Mouse (Mus musculus): ENCODE measurements around the gene Olfr828. TPM values are rescaled to one million over a fixed set of nuclear protein-coding genes. Genes with fewer than 3 reads are reported as not detected.

Gene Olfr828
- not detected for total RNA-seq (2021)

DNA sequence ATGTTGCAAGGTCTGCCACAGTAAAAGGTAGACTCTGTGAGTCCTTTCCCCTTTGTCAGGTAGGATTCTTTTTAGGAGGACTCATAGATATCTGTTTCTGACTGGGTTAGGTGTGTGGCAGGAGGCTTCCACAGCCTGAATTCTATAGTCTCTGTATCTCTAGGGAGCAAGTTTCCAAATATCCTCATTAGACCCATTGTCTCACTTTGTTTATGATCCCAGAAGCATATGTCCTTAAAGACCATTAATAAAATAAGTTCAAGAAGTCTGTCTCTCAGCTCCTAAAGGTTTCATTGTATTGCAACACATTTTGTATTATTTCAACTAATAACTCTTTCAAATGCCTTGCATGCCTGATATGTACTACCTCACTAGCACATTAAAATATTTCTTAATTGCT, at the start of gene Olfr828:
TSS of gene Olfr828 (minus strand) at position 101 of the 400 bp plus-strand sequence.
- no peak for DNase-seq (ENCODE audit: extremely low spot score in 1 of 2, low spot score in 2 of 2)
- intact Hi-C loops (cut with DNase I): no loop called here

DNA sequence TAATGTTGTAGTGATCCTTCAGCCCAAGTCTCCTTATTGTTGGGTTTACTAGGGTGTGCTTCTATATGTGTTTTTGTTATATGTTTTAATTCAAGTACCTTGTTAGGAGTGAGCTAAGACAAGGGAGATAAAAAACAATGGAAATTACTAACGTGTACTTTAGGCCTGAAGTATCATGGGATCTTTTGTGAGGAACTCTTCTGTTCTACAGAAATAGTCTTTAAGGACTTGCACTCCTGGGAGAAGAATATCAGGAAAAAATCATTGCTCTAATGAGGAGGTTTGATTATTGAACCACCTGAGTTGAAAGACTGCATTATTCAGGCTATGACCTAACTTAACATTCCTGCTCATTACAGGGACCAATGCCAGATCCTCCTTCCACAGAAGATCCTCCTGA, 35.3 kb upstream of the Olfr828 start, which contains the start of gene Olfr829:
TSS of gene Olfr829 (plus strand) at position 301 of the 400 bp plus-strand sequence.
- intact Hi-C loops (cut with DNase I): no loop called here
- no peak for DNase-seq (ENCODE audit: extremely low spot score in 1 of 2, low spot score in 2 of 2)

DNA sequence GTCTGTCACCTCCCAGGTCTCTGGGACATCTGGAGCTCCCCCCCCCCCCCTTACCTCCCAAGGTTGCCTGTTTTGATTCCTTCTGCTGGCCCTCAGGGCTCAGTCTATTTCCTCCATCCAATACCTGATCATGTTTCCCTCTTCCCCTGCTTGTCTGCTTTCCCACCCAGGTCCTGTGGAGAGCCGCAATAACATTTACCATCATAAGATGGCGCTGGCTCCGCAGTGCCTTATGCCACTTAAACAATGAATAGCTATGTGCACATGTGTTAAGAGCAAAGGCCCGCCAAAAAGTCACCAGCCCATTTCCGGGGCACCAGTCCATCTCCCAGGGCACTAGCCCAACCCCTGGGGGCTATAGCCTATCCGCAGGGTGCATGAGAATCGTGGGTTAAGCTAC, 34.0 kb downstream of the Olfr828 start:
- no peak for DNase-seq (ENCODE audit: extremely low spot score in 1 of 2, low spot score in 2 of 2)
- intact Hi-C loops (cut with DNase I): no loop called here

DNA sequence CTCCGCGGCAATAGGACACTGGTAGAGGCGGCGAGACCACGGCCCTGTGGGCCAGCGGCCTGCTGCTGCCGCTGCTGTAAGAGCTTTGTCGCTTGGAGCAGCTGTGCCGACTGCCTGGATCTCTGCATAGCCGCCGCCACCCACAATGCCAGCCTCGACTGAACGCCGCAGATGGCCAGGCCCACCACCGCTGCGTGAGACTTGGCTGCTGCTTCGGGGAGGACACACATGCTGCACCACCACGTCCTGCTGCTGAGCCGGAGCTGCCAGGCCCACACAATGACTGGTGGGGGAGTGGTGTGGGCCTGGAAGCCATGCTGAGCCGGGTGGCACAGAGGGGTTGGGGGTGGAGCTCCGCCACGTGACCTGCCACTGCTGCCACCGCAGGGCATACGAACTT, 39.9 kb downstream of the Olfr828 start:
- peak; percentile 1 to 36 for DNase-seq (ENCODE audit: extremely low spot score in 1 of 2, low spot score in 2 of 2)
- intact Hi-C loops (cut with DNase I): no loop called here

DNA sequence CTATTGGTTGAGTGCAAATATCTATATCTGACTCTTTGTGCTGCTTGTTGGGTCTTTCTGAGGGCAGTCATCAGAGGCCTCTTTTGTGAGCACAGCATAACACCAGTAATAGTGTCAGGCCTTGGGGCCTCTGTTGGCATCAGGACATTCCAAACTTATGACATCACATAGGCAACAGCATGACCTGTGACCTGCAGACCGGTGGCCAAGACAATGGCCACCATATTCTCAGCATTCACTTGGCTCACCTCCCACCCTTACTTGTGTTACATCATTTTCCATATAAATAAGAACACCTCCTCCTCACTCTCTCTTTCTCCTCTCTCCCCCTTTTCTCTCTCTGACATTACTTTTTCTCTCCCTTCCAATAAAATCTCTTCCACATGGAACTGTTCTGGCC, 40.3 kb downstream of the Olfr828 start:
- intact Hi-C loops (cut with DNase I): no loop called here

More for the DNA sequence above, 40.3 kb downstream of the Olfr828 start:
- DNase-seq (ENCODE audit: extremely low spot score in 1 of 2, low spot score in 2 of 2): no peak

Other genes with a start within 250 kb of the Olfr828 start
- not detected for gene Muc16, start 145.0 kb downstream of the Olfr828 start, total RNA-seq (2021)
- not detected for gene Olfr24, start 55.5 kb downstream of the Olfr828 start, total RNA-seq (2021)
- not detected for gene Olfr829, start 35.4 kb upstream of the Olfr828 start, total RNA-seq (2021)
- gene Olfr830, start 55.2 kb upstream of the Olfr828 start, total RNA-seq (2021): not detected
- gene Olfr832, start 117.6 kb upstream of the Olfr828 start, total RNA-seq (2021): not detected
- gene Olfr834, start 168.5 kb upstream of the Olfr828 start, total RNA-seq (2021): not detected
- not detected for gene Olfr835, start 213.2 kb upstream of the Olfr828 start, total RNA-seq (2021)

Measured in left cerebral cortex, postnatal 10 days (tissue).